Mouse (Mus musculus): Measurements from ENCODE around the gene Kif26a. TPM values are rescaled to one million over a fixed set of nuclear protein-coding genes. Genes with fewer than 3 reads are reported as not detected.

Gene Kif26a
- 7.4 and 13.7 TPM in 2 replicates for total RNA-seq (2021)
- long read RNA-seq, partial matches to known transcripts = 0 of 1 reads
- long read RNA-seq, other reads (novel, unspliced or antisense) = 1 of 1 reads

GRCm38 (mm10) chr12:112145875-112146651 lies at the start of gene Kif26a:
Gene Kif26a (plus strand): TSS chr12:112146208.
- peak; percentile 70 for DNase-seq

GRCm38 (mm10) chr12:112096733-112097117 lies 49.3 kb upstream of the Kif26a start:
- DNase-seq = no peak

- DNase-seq = no peak
These were observed 45.9 kb upstream of the Kif26a start for GRCm38 (mm10) chr12:112100106-112100505.

- DNase-seq = no peak
These were observed 45.0 kb upstream of the Kif26a start for GRCm38 (mm10) chr12:112101045-112101444.

- no peak for DNase-seq
These were observed 42.8 kb upstream of the Kif26a start for GRCm38 (mm10) chr12:112103179-112103578.

GRCm38 (mm10) chr12:112104890-112105289 lies 41.1 kb upstream of the Kif26a start:
- DNase-seq = no peak

- DNase-seq = no peak
These were observed 39.5 kb upstream of the Kif26a start, which contains the start of gene Aspg for GRCm38 (mm10) chr12:112106541-112106971. Gene Aspg (plus strand): TSS chr12:112106679.

- no peak for DNase-seq
These were observed 38.3 kb upstream of the Kif26a start for GRCm38 (mm10) chr12:112107685-112108084.

- DNase-seq = no peak
These were observed 37.1 kb upstream of the Kif26a start for GRCm38 (mm10) chr12:112108696-112109445.

GRCm38 (mm10) chr12:112109701-112110100 lies 36.3 kb upstream of the Kif26a start:
- DNase-seq = no peak

GRCm38 (mm10) chr12:112111323-112111722 lies 34.7 kb upstream of the Kif26a start:
- peak; percentile 52 for DNase-seq

GRCm38 (mm10) chr12:112112235-112112634 lies 33.8 kb upstream of the Kif26a start:
- DNase-seq = no peak

- no peak for DNase-seq
These were observed 33.2 kb upstream of the Kif26a start for GRCm38 (mm10) chr12:112112686-112113396.

- DNase-seq = peak; percentile 86
These were observed 32.3 kb upstream of the Kif26a start for GRCm38 (mm10) chr12:112113710-112114109.

- no peak for DNase-seq
These were observed 29.0 kb upstream of the Kif26a start for GRCm38 (mm10) chr12:112117006-112117405.

- no peak for DNase-seq
These were observed 28.4 kb upstream of the Kif26a start for GRCm38 (mm10) chr12:112117649-112118048.

- no peak for DNase-seq
These were observed 24.8 kb upstream of the Kif26a start for GRCm38 (mm10) chr12:112121188-112121587.

- no peak for DNase-seq
These were observed 20.1 kb upstream of the Kif26a start for GRCm38 (mm10) chr12:112125903-112126302.

GRCm38 (mm10) chr12:112126931-112127635 lies 18.9 kb upstream of the Kif26a start:
- DNase-seq = no peak

- DNase-seq = no peak
These were observed 17.5 kb upstream of the Kif26a start for GRCm38 (mm10) chr12:112128526-112128925.

- no peak for DNase-seq
These were observed 16.6 kb upstream of the Kif26a start for GRCm38 (mm10) chr12:112129300-112129856.

Data from adrenal gland, postnatal 25 days (tissue).